Mouse (Mus musculus): ENCODE results near the gene Klk14. TPM values are rescaled to one million over a fixed set of nuclear protein-coding genes. Genes with fewer than 3 reads are reported as not detected.

The Klk14 gene
- total RNA-seq (2023) = not detected

DNA sequence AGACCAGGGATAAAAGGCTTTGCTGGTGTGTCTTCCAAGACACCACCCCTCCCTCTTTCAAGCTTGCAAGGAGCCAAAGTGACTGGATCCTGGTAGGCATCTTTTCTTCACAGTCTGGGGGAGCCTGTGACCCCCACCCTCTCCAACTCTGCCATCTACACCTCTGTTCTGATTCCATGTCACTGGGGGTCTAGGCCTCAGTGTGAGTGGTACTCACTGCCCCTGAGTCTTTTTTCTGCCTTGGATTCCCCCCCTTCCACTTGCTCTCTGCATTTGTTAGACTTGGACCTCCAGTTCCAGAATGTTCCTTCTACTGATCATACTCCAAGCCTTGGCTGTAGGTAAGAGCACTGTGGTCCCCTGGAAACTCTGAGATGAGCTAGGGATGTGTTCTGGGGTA is at the start of gene Klk14:
Gene Klk14, plus strand, starts transcription at position 301 of the 400 bp plus-strand sequence.

GRCm38 (mm10) chr7:43660002-43660401 is 30.2 kb upstream of the Klk14 start, which contains the start of gene Siglece:
Gene Siglece (minus strand): TSS chr7:43660161.

DNA sequence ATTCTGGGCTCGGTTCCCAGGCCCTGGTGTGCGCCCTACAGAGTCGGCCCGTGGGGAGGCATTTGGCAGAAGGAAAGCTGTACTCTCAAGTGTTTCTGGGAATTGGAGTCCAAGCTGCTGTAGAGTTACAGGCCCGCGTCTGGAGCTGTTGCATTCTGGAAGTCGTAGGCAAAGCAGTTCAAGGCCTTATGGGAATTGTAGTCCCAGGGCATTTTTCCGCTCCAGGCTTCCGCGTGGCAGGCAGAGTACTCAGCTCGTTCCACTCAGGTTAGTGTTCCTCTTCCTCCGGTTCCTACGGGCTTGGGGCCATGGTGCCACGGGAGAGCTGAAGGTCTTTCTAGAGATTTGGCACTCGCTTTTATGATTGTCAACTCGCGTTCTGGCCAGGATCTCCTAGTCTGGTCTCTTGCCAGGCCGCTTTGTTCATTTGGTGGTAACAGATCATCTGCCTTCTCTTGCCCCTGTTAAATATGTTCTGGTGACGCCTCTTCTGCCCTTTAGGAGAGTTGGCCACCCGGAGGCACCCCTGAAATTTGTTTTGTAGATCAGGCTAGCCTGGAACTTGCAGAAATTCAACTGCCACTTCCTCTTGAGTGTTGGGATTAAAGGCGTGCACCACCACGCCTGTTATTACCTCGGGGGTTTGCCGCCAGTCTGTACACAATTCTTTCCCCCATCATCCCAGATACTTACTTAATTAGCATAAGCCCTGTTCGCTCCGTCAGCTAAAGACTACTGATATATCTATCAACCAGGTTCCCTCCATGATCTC is 18.2 kb upstream of the Klk14 start, which contains the start of gene Ctu1:
Gene Ctu1, plus strand, starts transcription at position 208 of the 772 bp plus-strand sequence.

DNA sequence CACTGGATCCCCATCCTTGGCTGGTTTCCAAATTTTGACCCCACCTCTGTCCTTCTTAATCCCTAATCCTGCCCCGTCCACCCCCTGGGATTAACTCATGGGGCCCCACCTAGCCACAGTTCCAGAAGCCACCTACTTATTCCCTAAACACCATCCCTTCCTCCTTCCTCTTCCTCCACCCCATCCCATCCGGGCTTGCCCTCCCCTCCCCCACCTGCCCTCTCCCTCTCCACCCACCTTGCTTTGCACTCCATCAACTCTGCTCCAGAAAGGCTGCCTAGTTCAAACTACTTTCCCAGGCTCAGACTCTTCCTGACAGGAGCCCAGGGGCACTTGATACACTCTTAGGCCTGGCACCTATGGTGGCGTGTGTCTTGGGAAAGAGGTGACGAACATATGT is 22.0 kb downstream of the Klk14 start, which contains the start of gene Klk13:
Gene Klk13, plus strand, starts transcription at position 301 of the 400 bp plus-strand sequence.

Other genes with a start within 250 kb of the Klk14 start
- gene Cldnd2, start 249.6 kb upstream of the Klk14 start, total RNA-seq (2023) = under 1 TPM in 1 of 2 experiments, not detected in 1; 0.62 TPM
- 10 to 100 TPM; 58.6 to 71.6 TPM for gene Etfb, start 246.3 kb upstream of the Klk14 start, total RNA-seq (2023)
- not detected for gene Gm45233, start 246.3 kb upstream of the Klk14 start, total RNA-seq (2023)
- gene Vsig10l, start 227.3 kb upstream of the Klk14 start, total RNA-seq (2023) = 10 to 100 TPM in 1 of 2 experiments, 1 to 10 TPM in 1; 8.3 to 14.7 TPM
- not detected for gene Iglon5, start 200.3 kb upstream of the Klk14 start, total RNA-seq (2023)
- under 1 TPM in 1 of 2 experiments, not detected in 1; 0.18 TPM for gene 4931406B18Rik, start 184.5 kb upstream of the Klk14 start, total RNA-seq (2023)
- 100 to 1,000 TPM; 465 to 478 TPM for gene Cd33, start 146.0 kb upstream of the Klk14 start, total RNA-seq (2023)
- gene Zfp658, start 128.2 kb upstream of the Klk14 start, total RNA-seq (2023) = 1 to 10 TPM; 2.5 to 3.0 TPM
- 10 to 100 TPM; 10.9 to 12.6 TPM for gene Zfp719, start 110.8 kb upstream of the Klk14 start, total RNA-seq (2023)
- under 1 TPM; 0.62 to 0.78 TPM for gene Zfp819, start 83.2 kb upstream of the Klk14 start, total RNA-seq (2023)
- gene Ceacam18, start 55.7 kb upstream of the Klk14 start, total RNA-seq (2023) = not detected
- 100 to 1,000 TPM; 152 to 169 TPM for gene Siglece, start 30.3 kb upstream of the Klk14 start, total RNA-seq (2023)
- gene Ctu1, start 18.4 kb upstream of the Klk14 start, total RNA-seq (2023) = 1 to 10 TPM; 2.7 to 4.6 TPM
- not detected for gene Klk13, start 22.1 kb downstream of the Klk14 start, total RNA-seq (2023)
- gene Klk12, start 78.5 kb downstream of the Klk14 start, total RNA-seq (2023) = not detected
- not detected for gene Klk11, start 84.2 kb downstream of the Klk14 start, total RNA-seq (2023)
- gene Klk10, start 90.6 kb downstream of the Klk14 start, total RNA-seq (2023) = not detected
- not detected for gene Klk9, start 101.5 kb downstream of the Klk14 start, total RNA-seq (2023)
- gene Klk8, start 107.2 kb downstream of the Klk14 start, total RNA-seq (2023) = 1 to 10 TPM; 2.1 to 4.1 TPM
- gene Klk7, start 120.9 kb downstream of the Klk14 start, total RNA-seq (2023) = not detected
- gene Klk6, start 134.1 kb downstream of the Klk14 start, total RNA-seq (2023) = not detected
- not detected for gene Klk5, start 151.6 kb downstream of the Klk14 start, total RNA-seq (2023)
- not detected for gene Klk4, start 190.7 kb downstream of the Klk14 start, total RNA-seq (2023)
- not detected for gene Klk15, start 243.3 kb downstream of the Klk14 start, total RNA-seq (2023)

Measured in neutrophil, adult 59 days (primary cell).